Mouse (Mus musculus) hematopoietic multipotent progenitor cell, adult 10-12 weeks (in vitro differentiated cells): ENCODE results near the gene Sdhd. TPM values are rescaled to one million over a fixed set of nuclear protein-coding genes. Genes with fewer than 3 reads are reported as not detected.

Experiments used
- polyA plus RNA-seq: library from polyadenylated mRNA; stranded (reverse); fragments of >175 nt; gene quantifications from 2 replicates; pipeline ENCODE4 v1.2.3, GENCODE M21; 2012; ENCODE audit warnings: low replicate concordance

Gene Sdhd
- 7.0 and 22.5 TPM in 2 replicates for polyA plus RNA-seq

GRCm38 (mm10) chr9:50603189-50603997 is at the start of gene Sdhd, which contains the start of gene Timm8b:
Gene Sdhd, minus strand, starts transcription at chr9:50603812.
Gene Timm8b, plus strand, starts transcription at chr9:50603910.

GRCm38 (mm10) chr9:50616766-50617603 is 13.4 kb upstream of the Sdhd start, which contains the start of the genes Pih1d2 and Nkapd1:
Gene Pih1d2, plus strand, starts transcription at chr9:50617321.
Gene Nkapd1, minus strand, starts transcription at chr9:50617464.

GRCm38 (mm10) chr9:50561145-50561917 is 42.3 kb downstream of the Sdhd start, which contains the start of gene Tex12:
Gene Tex12, minus strand, starts transcription at chr9:50561325.

GRCm38 (mm10) chr9:50555094-50555446 is 48.5 kb downstream of the Sdhd start, which contains the start of gene Bco2:
Gene Bco2, minus strand, starts transcription at chr9:50555181.

GRCm38 (mm10) chr9:50554241-50555093 is 49.1 kb downstream of the Sdhd start, which contains the start of gene Il18:
Gene Il18, plus strand, starts transcription at chr9:50554827.

Other genes with a start within 250 kb of the Sdhd start
- gene Plet1, start 109.3 kb downstream of the Sdhd start, polyA plus RNA-seq, result not detected in 2 replicates
- gene Pts, start 75.1 kb downstream of the Sdhd start, polyA plus RNA-seq, result 23.7 and 46.7 TPM in 2 replicates
- gene Il18, start 49.0 kb downstream of the Sdhd start, polyA plus RNA-seq, result 1.6 and 9.5 TPM in 2 replicates
- 0.07 and 0.20 TPM in 2 replicates for gene Bco2, start 48.6 kb downstream of the Sdhd start, polyA plus RNA-seq
- gene Tex12, start 42.5 kb downstream of the Sdhd start, polyA plus RNA-seq, result not detected in 2 replicates
- gene Timm8b, start 98 bp upstream of the Sdhd start, polyA plus RNA-seq, result 3.0 and 11.5 TPM in 2 replicates
- gene Pih1d2, start 13.5 kb upstream of the Sdhd start, polyA plus RNA-seq, result 0.16 TPM in 1 of 2 replicates, not detected in the other
- gene Nkapd1, start 13.7 kb upstream of the Sdhd start, polyA plus RNA-seq, result 7.3 and 14.3 TPM in 2 replicates
- 15.4 and 24.2 TPM in 2 replicates for gene Dlat, start 56.0 kb upstream of the Sdhd start, polyA plus RNA-seq
- gene Dixdc1, start 135.7 kb upstream of the Sdhd start, polyA plus RNA-seq, result 0.08 TPM in 1 of 2 replicates, not detected in the other
- not detected in 2 replicates for gene 2310030G06Rik, start 142.7 kb upstream of the Sdhd start, polyA plus RNA-seq
- gene Cryab, start 147.5 kb upstream of the Sdhd start, polyA plus RNA-seq, result 0.46 and 1.3 TPM in 2 replicates
- gene Hspb2, start 148.5 kb upstream of the Sdhd start, polyA plus RNA-seq, result 0.25 and 0.27 TPM in 2 replicates
- 0.58 and 1.3 TPM in 2 replicates for gene Fdxacb1, start 164.4 kb upstream of the Sdhd start, polyA plus RNA-seq
- 4.0 and 8.4 TPM in 2 replicates for gene Alg9, start 171.2 kb upstream of the Sdhd start, polyA plus RNA-seq
- gene 1110032A03Rik, start 171.7 kb upstream of the Sdhd start, polyA plus RNA-seq, result 2.3 and 2.5 TPM in 2 replicates
- 4.3 and 4.8 TPM in 2 replicates for gene Ppp2r1b, start 241.5 kb upstream of the Sdhd start, polyA plus RNA-seq